Mouse (Mus musculus) cerebellum, adult 2 months (tissue): ENCODE data around the gene Tssc4. TPM values are rescaled to one million over a fixed set of nuclear protein-coding genes. Genes with fewer than 3 reads are reported as not detected.

Source experiments
- DNase-seq, 2 experiments: peaks; one replicate each; pipeline ENCODE4 v3.0.0; 2021
- H3K27ac ChIP-seq: fragments of 200-500 bp; 2 replicates; pipeline ENCODE4 v1.5.1; 2012; ENCODE audit warnings: low read length, control low read depth, inconsistent platforms; ENCODE audit not compliant: insufficient read depth
- H3K27me3 ChIP-seq: fragments of 200-500 bp; 2 replicates; pipeline ENCODE4 v1.6.1; 2012; ENCODE audit warnings: inconsistent platforms, mild to moderate bottlenecking, low read length, moderate library complexity; ENCODE audit not compliant: control insufficient read depth, insufficient read depth
- H3K4me1 ChIP-seq: fragments of 200-500 bp; 2 replicates; pipeline ENCODE4 v1.6.1; 2011; ENCODE audit warnings: low read length; ENCODE audit not compliant: control insufficient read depth, insufficient read depth
- H3K4me3 ChIP-seq: fragments of 200-500 bp; replicated peaks from 2 replicates; pipeline ENCODE3; 2011; ENCODE audit warnings: mild to moderate bottlenecking, low read depth, low read length, control low read depth; ENCODE audit not compliant: insufficient read depth
- CTCF ChIP-seq: fragments of 200-500 bp; IDR thresholded peaks from 2 replicates; pipeline ENCODE4 v1.5.1; 2011; ENCODE audit warnings: low read depth, mild to moderate bottlenecking, control low read depth, low read length, moderate library complexity, borderline replicate concordance; ENCODE audit not compliant: insufficient read depth
- POLR2A ChIP-seq: fragments of 200-500 bp; IDR thresholded peaks from 2 replicates; pipeline ENCODE4 v1.6.1; 2011; ENCODE audit warnings: low read length, control low read depth, borderline replicate concordance; ENCODE audit not compliant: insufficient read depth
- whole genome bisulfite sequencing: fragments of 180-500 bp; shearing (Covaris S2); methylation state at CpG from one replicate; pipeline ENCODE4 v1.1.7; 2018; 5-methylcytosine and 5-hydroxymethylcytosine counted together
- polyA plus RNA-seq: library from polyadenylated mRNA; depleted of rRNA; stranded (reverse); fragments of >200 nt; gene quantifications from 2 replicates; pipeline ENCODE4 v1.2.3, GENCODE M21; 2012

Tssc4 gene
- polyA plus RNA-seq, 1 experiment = 101 TPM

- Histone ChIP-seq H3K27me3 (no peaks in the 10 kb centered on the region), H3K27ac (no peak overlapping the region), H3K4me3 (no peak overlapping the region), H3K4me1 (peaks cover 4% of the 10 kb centered on the region; the same call in 1 of the 2 replicates)
- 83% methylated on average over 7 of the region's 7 CpGs for WGBS
- DNase-seq = no peak
- TF ChIP-seq POLR2A (no peak), CTCF (no peak)
Observed at GRCm38 (mm10) chr7:143046358-143046757, 22.7 kb upstream of the Tssc4 start.

- no peaks in the 10 kb centered on the region for H3K27me3 ChIP-seq
- WGBS = 82% methylated on average over 3 of the region's 3 CpGs
- no peak for DNase-seq
- no peak overlapping the region for H3K27ac ChIP-seq
- no peak overlapping the region for H3K4me3 ChIP-seq
- no peak for TF ChIP-seq POLR2A
- no peak for TF ChIP-seq CTCF
- no peaks in the 10 kb centered on the region; the same call in 1 of the 2 replicates for H3K4me1 ChIP-seq
Observed at GRCm38 (mm10) chr7:143049331-143049730, 19.7 kb upstream of the Tssc4 start.

GRCm38 (mm10) chr7:143049841-143050816 lies 18.9 kb upstream of the Tssc4 start:
- H3K4me1 ChIP-seq = peaks cover 5% of the 10 kb centered on the region
- TF ChIP-seq POLR2A = no peak
- TF ChIP-seq CTCF = no peak
- H3K27me3 ChIP-seq = no peaks in the 10 kb centered on the region
- 83% methylated on average over 3 of the region's 3 CpGs for WGBS
- peak; percentile 18 to 47 for DNase-seq
- no peak overlapping the region for H3K4me3 ChIP-seq
- no peak overlapping the region for H3K27ac ChIP-seq

- WGBS = 73% methylated on average over 2 of the region's 2 CpGs
- Histone ChIP-seq H3K27ac (no peak overlapping the region), H3K27me3 (no peaks in the 10 kb centered on the region), H3K4me1 (peaks cover 13% of the 10 kb centered on the region), H3K4me3 (no peak overlapping the region)
- TF ChIP-seq CTCF (no peak), POLR2A (no peak)
- DNase-seq = no peak
Observed at GRCm38 (mm10) chr7:143051316-143051715, 17.7 kb upstream of the Tssc4 start.

GRCm38 (mm10) chr7:143052626-143053007 lies 16.4 kb upstream of the Tssc4 start, which contains the start of gene Cd81:
Gene Cd81 (plus strand): TSS chr7:143052739.
- peak; percentile 73 to 79 for DNase-seq
- TF ChIP-seq CTCF (no peak), POLR2A (peak; percentile 73)
- under 1% methylated on average over 37 of the region's 37 CpGs for WGBS
- Histone ChIP-seq H3K4me3 (peak within 1 kb of the TSS; percentile 93), H3K27ac (peak within 1 kb of the TSS; percentile 89), H3K27me3 (no peaks in the 10 kb centered on the region), H3K4me1 (peaks cover 19% of the 10 kb centered on the region)

- WGBS = under 1% methylated on average over 46 of the region's 46 CpGs
- H3K4me3 ChIP-seq = peak overlapping the region; percentile 93
- TF ChIP-seq POLR2A (no peak), CTCF (0 out of 2 replicates have a peak, but pooled peaks have one; percentile 12)
- H3K27ac ChIP-seq = peak overlapping the region; percentile 89
- H3K27me3 ChIP-seq = no peaks in the 10 kb centered on the region
- peaks cover 26% of the 10 kb centered on the region for H3K4me1 ChIP-seq
- DNase-seq = peak; percentile 61 to 63
Observed at GRCm38 (mm10) chr7:143053008-143053899, 15.8 kb upstream of the Tssc4 start.

- no peak for TF ChIP-seq POLR2A
- no peak for TF ChIP-seq CTCF
- Histone ChIP-seq H3K4me3 (peak overlapping the region; percentile 93), H3K4me1 (peaks cover 34% of the 10 kb centered on the region), H3K27ac (no peak overlapping the region), H3K27me3 (no peaks in the 10 kb centered on the region)
- 10% methylated on average over 11 of the region's 11 CpGs for WGBS
- peak; percentile 15 to 17 for DNase-seq
Observed at GRCm38 (mm10) chr7:143053961-143054611, 15.0 kb upstream of the Tssc4 start.
